Mouse (Mus musculus): ENCODE results near the gene Vamp3.

- TF ChIP-seq POLR2A (IDR thresholded peaks at IDR 0.05; ENCODE audit: borderline replicate concordance, control insufficient read depth, low read depth, low read length) = no peak
- no peak for TF ChIP-seq CTCF (IDR thresholded peaks at IDR 0.05; ENCODE audit: control insufficient read depth, insufficient read depth, low read length)
Observed at GRCm38 (mm10) chr4:151010316-151010715, 47.4 kb downstream of the Vamp3 start.

Measured in bone marrow, adult 2 months (tissue).